In genomic region chr1:187031796-187032195, GRCm38 (mm10) we compare ENCODE assay signal across 7 mouse cellular contexts.
DNase-seq lines count a peak whose midpoint lies in the region; ATAC-seq lines count a peak whose summit lies in the region.

No protein-coding gene starts in this region.

- H3K36me3 ChIP-seq in midbrain, embryonic 14.5 days (ENCODE audit: control insufficient read depth, insufficient read depth, low read length), result no peaks in the 10 kb centered on the region
- H3K36me3 ChIP-seq in midbrain, embryonic 13.5 days, result no peaks in the 10 kb centered on the region

- H3K4me2 ChIP-seq in midbrain, embryonic 14.5 days (ENCODE audit: low read length), result no peak overlapping the region
- no peak overlapping the region for H3K4me2 ChIP-seq in midbrain, embryonic 13.5 days (replicated peaks)

- 50% methylated on average over 6 of the region's 6 CpGs for WGBS in midbrain, embryonic 14.5 days
- 52% methylated on average over 6 of the region's 6 CpGs for WGBS in midbrain, embryonic 13.5 days

- no peak overlapping the region for H3K27ac ChIP-seq in midbrain, embryonic 14.5 days (replicated peaks; ENCODE audit: low read depth, low read length)
- no peak overlapping the region for H3K27ac ChIP-seq in midbrain, embryonic 13.5 days

- no peak overlapping the region for H3K9ac ChIP-seq in midbrain, embryonic 14.5 days (replicated peaks; ENCODE audit: low read length)
- H3K9ac ChIP-seq in midbrain, embryonic 13.5 days (replicated peaks), result no peak overlapping the region

- intact Hi-C loops in heart, postnatal 14 days (cut with DNase I), result loop anchor here (2.0 kb wide), 1 partner anchor 205 kb away; no protein-coding TSS in a partner anchor

- no peaks in the 10 kb centered on the region for H3K27me3 ChIP-seq in midbrain, embryonic 14.5 days (ENCODE audit: control insufficient read depth, insufficient read depth, low read length)
- H3K27me3 ChIP-seq in midbrain, embryonic 13.5 days, result no peaks in the 10 kb centered on the region

- no peaks in the 10 kb centered on the region for H3K9me3 ChIP-seq in midbrain, embryonic 14.5 days (ENCODE audit: control insufficient read depth, low read length)
- H3K9me3 ChIP-seq in midbrain, embryonic 13.5 days, result no peaks in the 10 kb centered on the region

- H3K4me1 ChIP-seq in midbrain, embryonic 14.5 days (ENCODE audit: control insufficient read depth, insufficient read depth, low read length), result no peaks in the 10 kb centered on the region
- no peaks in the 10 kb centered on the region for H3K4me1 ChIP-seq in midbrain, embryonic 13.5 days (replicated peaks)

- H3K4me3 ChIP-seq in midbrain, embryonic 14.5 days (replicated peaks; ENCODE audit: low read depth, low read length), result no peak overlapping the region
- H3K4me3 ChIP-seq in midbrain, embryonic 13.5 days (replicated peaks), result no peak overlapping the region

- no peak for ATAC-seq in midbrain, embryonic 14.5 days (ENCODE audit: low FRiP score, low TSS enrichment)
- ATAC-seq in midbrain, embryonic 13.5 days, result no peak

- DNase-seq in midbrain, embryonic 14.5 days, result peak; percentile 79
- DNase-seq in NIH3T3 (ENCODE audit: low read depth), result peak; percentile 76
- peak; percentile 15 for DNase-seq in cerebellum, adult 18-20 months
- DNase-seq in heart, postnatal 14 days, result peak; percentile 5 to 47
- DNase-seq in left cerebral cortex, adult 18-20 months (ENCODE audit: low spot score in 2 of 2), result peak; percentile 14 to 57
- peak; percentile 71 for DNase-seq in retina, embryonic 14.5 days (ENCODE audit: low spot score)

Comparison
In these comparisons a context has a peak if more than half of its experiments do, and no peak if none do; other contexts are left out.
1. DNase-seq: peak in every context shown above with its lines; median percentile 79 in midbrain, embryonic 14.5 days; 76 in NIH3T3; 71 in retina, embryonic 14.5 days; 36 in left cerebral cortex, adult 18-20 months; 26 in heart, postnatal 14 days; 15 in cerebellum, adult 18-20 months.